Mouse (Mus musculus): ENCODE results near the gene Gm10638.
A peak's percentile ranks its signal among the peaks of the same experiment; 100 is the strongest.

Gm10638 gene

DNA sequence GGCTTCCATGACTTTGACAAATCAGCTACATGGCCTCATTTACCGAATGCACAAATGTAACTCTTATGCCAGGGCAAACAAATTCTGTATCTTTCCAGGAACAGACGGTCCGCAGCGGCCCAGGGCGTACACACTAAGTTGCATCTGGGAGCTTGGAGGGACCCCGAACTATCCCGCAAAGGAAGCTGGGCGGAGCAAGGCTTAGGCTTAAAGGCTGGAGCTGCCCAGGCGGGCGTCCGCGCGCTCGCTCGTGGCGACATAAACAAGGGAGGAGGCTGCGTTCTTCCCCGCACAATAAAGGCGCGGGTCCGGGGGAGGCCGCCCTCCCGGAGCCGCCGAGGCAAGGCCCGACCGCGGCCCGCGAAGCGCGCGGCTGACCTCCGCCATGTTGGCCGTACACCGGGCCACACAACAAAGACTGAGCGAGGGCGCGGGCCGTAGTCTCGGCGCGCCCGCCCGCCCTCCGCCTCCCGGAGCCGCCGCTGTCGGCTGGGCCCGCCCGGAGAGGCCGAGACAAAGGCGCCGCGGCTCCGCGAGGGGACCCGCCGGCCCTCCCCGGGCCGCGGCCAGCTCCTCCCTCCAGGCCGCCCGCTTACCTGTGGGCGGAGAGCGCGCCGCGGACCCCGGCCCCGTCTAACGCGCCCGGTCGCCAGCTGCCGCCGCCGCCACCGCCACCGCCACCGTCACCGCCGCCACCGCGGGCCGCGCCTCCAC, at the start of gene Gm10638, which contains the start of gene Siah1a:
Gene Gm10638 (plus strand): TSS at position 479 of the 714 bp plus-strand sequence.
Gene Siah1a (minus strand): TSS at position 714 of the 714 bp plus-strand sequence.
- DNase-seq: peak; percentile 76 to 84

GRCm38 (mm10) chr8:86695703-86696102, 49.8 kb upstream of the Gm10638 start:
- DNase-seq: no peak

DNA sequence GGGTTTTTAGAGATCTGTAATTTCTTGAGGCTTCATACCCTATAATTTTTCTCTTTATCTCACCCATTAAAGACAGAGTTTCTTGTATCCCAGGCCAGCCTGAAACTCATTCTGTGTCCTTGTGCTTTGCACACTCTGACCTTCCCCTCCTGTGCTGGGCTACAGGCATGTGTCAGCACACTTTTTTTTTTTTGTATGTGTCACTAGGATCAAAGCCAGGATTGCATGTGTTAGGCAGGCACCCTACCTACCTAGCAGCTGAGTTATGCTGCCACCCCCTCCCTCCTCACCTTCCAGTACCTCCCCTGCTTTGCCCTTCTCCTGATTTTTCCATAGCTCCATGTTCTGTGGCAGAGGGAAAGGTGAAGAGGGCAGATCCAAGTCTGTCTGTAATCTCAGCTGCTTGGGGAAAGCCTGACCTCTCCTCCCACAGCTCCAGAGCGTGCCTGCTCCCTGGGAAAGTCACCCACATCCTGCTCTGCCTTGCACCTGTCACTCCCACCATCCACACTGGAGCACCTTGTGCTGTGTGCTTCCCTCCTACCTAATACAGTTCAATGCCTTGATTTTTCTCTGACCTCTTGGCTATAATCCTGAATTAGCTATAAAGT, 46.6 kb upstream of the Gm10638 start:
- DNase-seq: no peak

DNA sequence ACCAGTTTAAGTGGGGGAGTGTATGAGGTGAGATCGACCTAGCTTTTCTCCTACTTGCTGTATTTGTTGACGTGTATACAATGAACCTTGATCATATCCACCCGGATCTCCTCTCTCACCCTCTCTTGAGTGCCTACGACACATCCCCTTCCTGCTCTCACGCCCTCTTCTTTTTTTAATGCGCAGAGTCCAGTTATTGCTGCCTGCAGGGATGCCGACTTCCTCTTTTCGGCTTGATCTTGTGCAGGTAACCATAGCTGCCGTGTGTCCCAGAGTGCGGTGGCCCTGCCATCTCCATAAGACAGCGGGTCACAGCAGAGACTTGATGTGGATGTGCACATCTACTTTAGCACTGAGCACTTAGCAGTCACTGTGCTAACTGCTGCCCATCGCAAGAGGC, 46.0 kb upstream of the Gm10638 start:
- DNase-seq: no peak

GRCm38 (mm10) chr8:86702453-86702852, 43.0 kb upstream of the Gm10638 start:
- DNase-seq: no peak

GRCm38 (mm10) chr8:86705317-86705716, 40.2 kb upstream of the Gm10638 start:
- no peak for DNase-seq

DNA sequence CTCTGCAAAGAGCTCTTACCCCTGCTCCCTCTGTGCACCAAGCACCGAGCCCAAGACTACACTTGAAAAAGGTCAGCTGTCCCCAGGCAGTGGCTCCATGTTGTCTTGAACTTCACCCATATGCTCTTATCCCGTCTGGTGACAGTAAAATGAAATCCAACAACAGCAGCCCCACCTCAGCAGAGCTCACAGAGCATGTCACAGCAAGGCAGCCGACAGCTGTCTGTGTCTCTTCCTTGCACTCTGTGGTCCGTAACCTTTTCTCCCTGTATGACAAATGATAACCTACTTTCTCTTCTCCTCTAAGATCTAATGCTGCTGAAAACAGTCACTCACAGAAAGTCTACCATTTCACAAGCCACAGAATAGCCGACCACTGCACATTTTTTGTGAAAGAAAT, 38.7 kb upstream of the Gm10638 start:
- no peak for DNase-seq

- DNase-seq: no peak
These were observed 37.6 kb upstream of the Gm10638 start for GRCm38 (mm10) chr8:86707873-86708272.

- no peak for DNase-seq
These were observed 32.9 kb upstream of the Gm10638 start for GRCm38 (mm10) chr8:86712594-86712993.

DNA sequence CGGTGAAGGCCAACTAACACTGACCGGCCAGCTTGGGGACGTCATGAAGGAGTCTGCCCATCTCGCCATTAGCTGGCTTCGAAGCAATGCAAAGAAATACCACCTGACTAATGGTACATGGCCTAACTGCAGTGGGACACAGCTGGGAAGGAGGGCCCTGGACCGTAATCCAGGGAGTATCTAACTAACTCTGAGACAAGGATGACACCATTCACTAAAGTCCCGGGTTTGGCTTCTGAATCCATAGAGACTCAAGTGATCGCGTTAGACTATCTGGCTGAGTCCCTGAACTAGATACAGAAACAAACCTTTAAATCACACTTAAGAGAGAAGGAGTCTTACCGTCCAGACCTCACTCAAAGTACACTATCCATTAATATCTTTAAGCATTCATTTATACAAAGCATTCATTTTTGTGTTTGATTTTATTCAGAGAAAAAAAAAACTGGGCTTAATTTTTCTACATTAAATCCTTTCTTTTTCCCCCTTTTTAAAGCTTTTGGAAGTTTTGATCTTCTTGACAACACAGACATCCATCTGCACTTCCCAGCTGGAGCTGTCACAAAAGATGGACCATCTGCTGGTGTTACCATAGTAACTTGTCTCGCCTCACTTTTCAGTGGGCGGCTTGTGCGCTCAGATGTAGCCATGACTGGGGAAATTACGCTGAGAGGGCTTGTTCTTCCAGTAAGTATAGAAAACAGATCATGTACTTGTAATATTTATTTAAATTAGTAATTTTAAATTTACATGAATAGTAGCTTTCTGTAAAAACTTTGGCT, 31.9 kb upstream of the Gm10638 start:
- DNase-seq: peak; percentile 45 to 65

DNA sequence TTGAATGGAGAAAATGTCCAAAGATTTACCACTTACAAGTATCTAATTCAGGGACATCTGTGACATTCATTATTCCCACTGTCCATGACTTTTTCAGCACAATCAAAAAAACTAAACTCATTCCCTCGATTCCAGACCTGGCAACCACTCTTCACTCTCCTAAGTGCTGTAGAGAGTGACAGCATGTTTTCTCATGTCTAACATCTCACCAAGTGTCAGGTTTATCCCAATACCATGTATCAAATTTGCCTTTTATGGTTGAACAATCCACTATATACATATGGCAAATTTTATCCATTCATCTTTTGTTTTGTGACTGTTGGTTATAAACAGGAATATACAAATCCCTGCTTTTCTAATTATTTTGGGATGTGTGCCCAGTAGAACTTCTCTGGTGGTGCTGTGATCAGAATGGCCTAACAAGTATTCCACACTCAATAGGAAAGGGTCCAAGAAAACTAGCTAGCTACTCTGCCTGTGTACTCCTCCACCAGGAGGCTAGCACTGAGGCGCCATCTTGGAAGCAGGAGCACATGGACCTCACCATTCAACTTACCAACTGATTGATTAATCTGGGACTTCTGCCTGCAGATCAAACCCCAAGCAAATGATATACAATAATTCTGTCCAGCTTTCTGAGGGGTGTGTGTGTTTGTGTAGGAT, 27.0 kb upstream of the Gm10638 start:
- DNase-seq: no peak

DNA sequence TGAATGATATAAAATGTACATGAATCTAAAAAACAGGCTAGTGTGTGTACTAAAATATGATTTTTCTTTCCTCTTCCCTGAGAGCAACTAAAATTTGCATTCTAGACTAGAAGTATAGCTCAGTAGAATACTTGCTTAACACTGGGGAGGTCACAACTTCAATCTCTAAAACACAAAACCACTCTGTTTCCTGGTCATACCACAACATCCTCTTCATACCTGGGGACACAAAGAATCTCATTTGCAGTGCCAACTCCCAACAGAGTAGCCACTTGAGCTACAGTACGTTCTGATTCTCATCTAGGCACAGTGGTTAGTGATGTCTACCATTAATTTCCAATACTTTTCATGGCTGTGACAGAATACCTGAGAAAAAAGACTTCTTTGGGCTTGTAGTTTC, 26.1 kb upstream of the Gm10638 start:
- no peak for DNase-seq

DNA sequence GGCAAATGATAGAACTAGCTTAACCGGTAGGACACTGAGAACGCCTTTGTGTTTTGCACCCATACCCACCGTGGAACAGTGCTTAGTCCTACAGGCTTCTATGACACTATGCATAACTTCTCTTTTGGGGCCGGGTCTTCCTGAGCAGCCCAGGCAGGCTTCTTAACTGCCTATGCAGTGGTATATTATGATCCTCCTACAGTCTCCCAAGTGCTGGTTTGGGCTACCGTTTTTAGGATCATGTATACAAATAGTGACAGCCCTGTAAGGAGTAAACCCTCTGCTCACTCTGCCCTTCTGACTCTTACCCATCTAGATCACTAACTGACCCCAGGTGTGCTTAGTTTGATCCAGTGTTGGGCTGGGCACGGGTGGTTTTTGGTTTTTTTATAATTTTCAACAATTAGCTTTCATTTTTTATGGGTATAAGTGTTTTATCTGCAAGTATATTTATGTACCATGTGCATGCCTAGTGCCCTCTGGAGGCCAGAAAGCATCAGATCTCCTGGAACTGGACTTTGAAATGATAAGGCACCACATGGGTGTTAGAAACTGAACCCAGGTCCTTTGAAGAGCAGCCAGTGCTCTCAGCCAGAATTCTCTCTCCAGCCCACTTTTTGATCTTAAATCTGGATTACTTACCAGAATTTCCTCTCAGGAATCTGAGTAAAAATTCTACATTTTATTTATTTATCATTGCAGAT, 24.6 kb upstream of the Gm10638 start:
- DNase-seq: no peak

DNA sequence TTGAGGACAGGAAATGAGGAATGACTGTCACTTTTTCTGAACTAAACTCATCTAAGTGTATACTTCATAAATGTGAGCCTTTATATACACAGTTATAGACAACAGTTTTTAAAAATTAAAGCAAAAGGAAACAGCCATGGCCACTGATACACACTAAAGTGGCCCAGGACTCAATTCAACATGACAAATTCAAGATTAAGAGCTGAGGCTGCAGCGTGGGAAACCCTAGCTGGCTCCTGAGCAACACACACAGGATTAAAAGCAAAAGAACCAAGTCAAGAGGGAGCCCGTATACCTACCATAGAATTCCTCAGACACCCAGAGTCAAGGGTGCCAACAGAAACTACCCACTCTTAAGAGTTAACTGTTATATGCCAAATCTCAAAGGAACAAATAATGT, 24.0 kb upstream of the Gm10638 start:
- no peak for DNase-seq

DNA sequence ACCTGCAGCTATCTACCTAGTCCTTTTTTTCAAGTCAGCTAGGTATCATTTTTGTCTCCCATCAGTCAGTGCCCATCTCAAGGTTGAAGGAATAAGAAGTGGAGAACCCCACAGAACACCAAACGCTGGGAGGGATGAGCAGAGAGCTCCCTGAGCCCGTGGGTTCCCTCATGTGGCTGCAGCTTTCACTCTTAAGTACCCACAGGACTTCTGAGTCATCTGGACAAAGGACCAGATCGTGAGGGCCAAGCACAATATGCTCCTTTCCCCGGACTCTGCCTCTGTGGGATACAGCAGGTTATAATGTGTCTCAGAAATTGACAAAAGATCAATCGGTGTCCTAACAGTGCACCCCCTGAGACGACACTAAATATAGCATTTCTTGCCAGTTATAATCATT, 18.5 kb upstream of the Gm10638 start:
- no peak for DNase-seq

DNA sequence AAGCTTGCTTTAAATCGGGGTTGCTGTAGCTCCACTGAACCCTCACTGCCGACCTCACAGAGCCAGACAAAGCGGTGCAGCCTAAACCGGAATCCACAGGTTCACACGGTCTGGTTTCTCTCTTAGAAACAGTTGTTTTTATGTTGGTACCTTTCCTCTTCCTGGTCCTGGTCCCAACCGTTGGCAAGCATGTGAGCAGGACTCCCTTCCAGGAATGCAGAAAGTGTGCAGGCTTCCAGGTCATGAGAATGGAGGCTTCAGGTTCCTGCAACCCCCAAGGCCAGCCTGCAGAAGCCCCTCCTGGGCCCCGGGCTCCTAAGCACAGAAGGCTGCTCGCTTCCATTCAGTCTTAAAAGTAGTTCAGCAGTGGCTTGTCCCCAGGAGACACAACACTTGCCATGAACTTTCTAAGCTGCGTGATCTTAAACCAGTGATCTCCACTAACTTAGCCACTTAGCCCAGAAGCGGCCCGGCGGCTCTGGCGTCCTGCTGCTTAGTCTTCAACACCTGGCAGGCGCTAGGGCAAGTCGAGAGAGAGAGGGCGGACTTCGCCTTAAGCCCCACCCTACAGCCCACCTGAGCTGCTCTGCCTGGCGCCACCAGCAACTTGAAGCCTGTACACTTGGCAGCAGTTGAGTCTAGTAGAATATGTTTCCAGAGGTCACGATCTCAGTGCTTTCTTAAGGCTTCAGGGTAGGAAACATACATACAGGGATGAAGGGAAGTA, 17.1 kb upstream of the Gm10638 start:
- DNase-seq: no peak

DNA sequence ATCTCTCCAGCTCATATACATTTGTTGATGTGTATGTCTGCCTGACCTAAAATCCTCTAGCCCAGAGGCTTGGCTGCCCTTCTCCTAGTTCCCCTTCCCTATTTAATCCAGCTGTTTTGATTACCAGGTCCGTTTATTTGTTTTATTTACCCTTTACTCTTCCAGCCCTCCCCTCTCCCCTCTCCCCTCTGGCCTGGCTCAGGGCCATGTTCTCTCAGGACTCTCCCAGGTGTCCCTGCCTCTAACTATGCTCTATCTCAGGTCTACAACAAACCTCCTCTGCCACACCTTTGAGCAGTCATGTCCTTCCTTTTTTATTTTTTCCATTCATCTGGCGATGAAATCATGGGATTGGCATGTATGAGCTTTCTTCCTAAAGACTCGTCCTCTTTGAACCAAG, 15.2 kb upstream of the Gm10638 start:
- peak in 1 of 2 experiments; percentile 44 for DNase-seq

- no peak for DNase-seq
These were observed 14.6 kb upstream of the Gm10638 start for GRCm38 (mm10) chr8:86730860-86731259.

DNA sequence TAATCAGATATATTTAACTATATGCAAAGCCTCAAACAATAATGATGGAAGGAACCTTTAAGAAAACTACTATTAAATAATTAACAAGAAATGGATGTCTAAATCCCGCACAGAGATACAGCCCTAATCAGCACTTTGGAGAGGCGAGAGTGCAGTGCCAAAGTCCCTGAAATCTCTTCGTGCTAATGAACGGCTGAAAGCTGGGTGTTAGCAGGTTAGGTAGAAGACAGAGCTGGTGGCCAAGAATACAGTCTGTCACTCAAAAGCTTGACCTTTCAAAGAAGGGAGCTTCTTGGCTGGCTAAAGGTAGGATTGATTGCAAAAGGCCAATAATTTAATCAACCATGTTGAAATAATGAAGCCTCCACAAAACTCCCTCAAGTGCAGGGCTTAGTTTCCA, 11.3 kb upstream of the Gm10638 start:
- DNase-seq: no peak

GRCm38 (mm10) chr8:86734954-86735353, 10.5 kb upstream of the Gm10638 start:
- no peak for DNase-seq

GRCm38 (mm10) chr8:86735446-86736111, 9.9 kb upstream of the Gm10638 start:
- DNase-seq: no peak
